Mouse (Mus musculus): Measurements from ENCODE around the gene Glb1l3.

Gene Glb1l3

GRCm38 (mm10) chr9:26860751-26861150 lies at the start of gene Glb1l3:
TSS of gene Glb1l3 (minus strand) at chr9:26860890.
- DNase-seq: peak; percentile 94

- peak; percentile 61 for DNase-seq
Measured at GRCm38 (mm10) chr9:26869856-26870255, 9.2 kb upstream of the Glb1l3 start.

- no peak for DNase-seq
Measured at GRCm38 (mm10) chr9:26831089-26831488, 29.6 kb downstream of the Glb1l3 start.

DNA sequence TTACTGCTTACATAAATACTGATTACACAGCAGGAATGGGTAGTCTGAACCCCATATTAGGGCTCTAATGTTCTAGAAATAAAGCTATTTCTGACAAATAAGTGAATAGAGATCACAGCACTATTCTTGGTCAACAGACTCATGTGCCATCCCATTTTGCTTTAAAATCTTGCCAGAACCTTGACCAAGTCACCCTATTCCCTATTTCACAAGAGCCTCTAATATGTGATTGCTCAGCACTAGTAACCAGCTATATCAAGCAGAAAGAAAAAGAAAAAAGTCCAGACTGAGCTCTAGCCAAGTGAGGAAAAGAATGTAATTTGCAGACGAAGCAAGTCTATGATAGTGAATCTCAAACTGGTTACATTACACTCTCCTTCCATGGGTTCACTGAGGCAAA lies 40.7 kb downstream of the Glb1l3 start:
- DNase-seq: no peak

GRCm38 (mm10) chr9:26808735-26809134 lies 52.0 kb downstream of the Glb1l3 start:
- DNase-seq: no peak

DNA sequence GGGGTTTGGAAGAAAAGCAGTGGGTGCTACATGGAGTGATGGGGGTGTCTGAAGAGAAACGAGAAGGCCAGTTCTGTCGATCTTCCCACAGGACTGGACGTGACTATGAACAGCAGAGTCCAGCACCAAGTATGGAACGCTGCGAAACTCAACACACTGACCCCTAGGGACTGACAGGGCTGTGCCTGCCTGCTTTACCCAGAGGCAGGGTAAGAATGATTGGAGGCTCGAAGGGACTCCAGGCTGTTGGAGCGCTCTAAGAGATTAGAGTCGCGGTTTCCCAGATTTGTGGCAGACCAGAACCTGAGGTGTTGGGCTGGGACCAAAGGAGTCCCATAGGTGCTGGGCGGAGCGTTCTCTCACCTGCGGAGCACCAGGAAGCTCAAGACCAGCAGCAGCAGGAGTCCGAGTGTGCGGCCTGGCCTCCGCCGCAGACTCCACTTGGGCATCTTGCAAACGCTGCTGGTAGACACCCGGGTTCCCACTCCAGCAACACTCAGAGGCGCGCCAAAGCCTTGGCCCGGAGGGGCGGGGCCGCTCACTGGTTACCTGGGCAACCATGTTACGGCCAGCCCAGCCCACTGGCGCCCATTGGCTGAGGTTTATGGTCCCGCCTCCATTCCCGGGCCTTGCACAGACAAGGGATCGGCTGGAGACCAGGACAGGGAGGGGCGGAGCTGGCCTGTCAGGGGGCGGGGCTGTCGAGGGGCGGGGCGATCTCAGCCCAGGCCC lies 54.6 kb downstream of the Glb1l3 start, which contains the start of gene Glb1l2:
Gene Glb1l2 (minus strand): TSS at position 534 of the 732 bp plus-strand sequence.
- peak; percentile 99 for DNase-seq

- no peak for DNase-seq
Measured at GRCm38 (mm10) chr9:26804321-26804720, 56.4 kb downstream of the Glb1l3 start.

DNA sequence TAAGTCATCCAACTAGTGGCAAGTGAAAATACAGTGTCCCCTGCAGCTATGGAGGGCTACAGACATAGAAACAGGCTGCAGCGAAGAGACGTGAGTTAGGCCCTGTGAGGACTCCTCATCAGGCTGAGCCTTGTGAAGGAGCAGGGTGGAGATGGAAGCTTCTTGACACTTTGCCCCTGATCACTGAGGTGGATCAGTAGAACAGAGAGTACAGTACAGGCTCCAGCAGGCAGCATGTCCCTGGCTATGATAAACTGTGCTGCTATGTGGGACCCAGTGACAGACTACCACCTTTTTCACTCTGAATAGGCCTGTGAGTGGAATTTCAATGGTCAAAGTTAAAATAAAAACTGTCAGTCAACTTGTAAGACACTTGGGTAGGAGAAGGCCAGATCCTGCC lies 60.3 kb downstream of the Glb1l3 start:
- DNase-seq: no peak

DNA sequence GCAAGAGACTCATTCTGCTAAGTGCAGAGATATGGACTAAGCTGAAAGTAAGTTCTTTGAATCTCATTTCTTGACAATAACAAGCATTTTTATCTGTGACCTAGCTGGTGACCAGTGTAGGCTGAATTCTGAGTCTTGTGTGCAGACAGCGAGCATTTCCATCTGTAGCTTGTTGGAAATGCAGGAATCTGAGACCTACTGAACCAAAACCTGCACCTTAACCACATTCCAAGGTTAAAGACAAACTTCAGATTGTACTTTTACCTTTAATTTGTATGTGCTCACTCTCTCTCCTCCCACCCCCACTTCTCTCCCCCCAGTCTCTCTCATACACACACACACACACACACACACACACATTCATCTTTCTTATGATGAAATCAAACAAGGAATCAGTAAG lies 62.0 kb downstream of the Glb1l3 start:
- DNase-seq: no peak

GRCm38 (mm10) chr9:26798205-26798604 lies 62.5 kb downstream of the Glb1l3 start:
- DNase-seq: no peak

- DNase-seq: peak; percentile 88
Measured at GRCm38 (mm10) chr9:26792829-26793228, 67.9 kb downstream of the Glb1l3 start.

- peak; percentile 92 for DNase-seq
Measured at GRCm38 (mm10) chr9:26783414-26783975, 77.2 kb downstream of the Glb1l3 start.

- no peak for DNase-seq
Measured at GRCm38 (mm10) chr9:26778421-26778820, 82.3 kb downstream of the Glb1l3 start.

GRCm38 (mm10) chr9:26776122-26776902 lies 84.4 kb downstream of the Glb1l3 start:
- DNase-seq: no peak

GRCm38 (mm10) chr9:26775700-26776099 lies 85.0 kb downstream of the Glb1l3 start:
- DNase-seq: no peak

- DNase-seq: peak; percentile 75
Measured at GRCm38 (mm10) chr9:26768181-26768580, 92.5 kb downstream of the Glb1l3 start.

Measured in heart, adult 11 months (tissue).